Mouse (Mus musculus) limb, embryonic 14.5 days (tissue): ENCODE data around the gene Gm20388. TPM values are rescaled to one million over a fixed set of nuclear protein-coding genes. Genes with fewer than 3 reads are reported as not detected.

Source experiments
- ATAC-seq: fragments of 200-750 bp; cut with Nextera tagmentation; 2 replicates; pipeline ENCODE4 v1.8.0; 2017; ENCODE audit warnings: low read depth, moderate number of reproducible peaks, moderate TSS enrichment; ENCODE audit not compliant: low FRiP score
- DNase-seq: peaks from one replicate; pipeline ENCODE4 v3.0.0-alpha.2; 2015; ENCODE audit warnings: low spot score
- H3K27ac ChIP-seq: fragments of 300-500 bp; sonication (generic); replicated peaks from 2 replicates; pipeline ENCODE4 v1.5.1; 2014; ENCODE audit warnings: low read depth, mild to moderate bottlenecking, low read length, moderate library complexity, mixed read lengths
- H3K27me3 ChIP-seq: fragments of 300-500 bp; sonication (generic); 2 replicates; pipeline ENCODE4 v1.6.1; 2014; ENCODE audit warnings: low read length, mixed read lengths; ENCODE audit not compliant: control insufficient read depth, insufficient read depth
- H3K36me3 ChIP-seq: fragments of 300-500 bp; sonication (generic); 2 replicates; pipeline ENCODE4 v1.6.1; 2014; ENCODE audit warnings: mild to moderate bottlenecking, low read length, moderate library complexity, mixed read lengths; ENCODE audit not compliant: control insufficient read depth, insufficient read depth
- H3K4me1 ChIP-seq: fragments of 300-500 bp; sonication (generic); 2 replicates; pipeline ENCODE4 v1.6.1; 2014; ENCODE audit warnings: antibody characterized with exemption, low read length, mixed read lengths; ENCODE audit not compliant: control insufficient read depth, insufficient read depth
- H3K4me2 ChIP-seq: fragments of 300-500 bp; sonication (generic); replicated peaks from 2 replicates; pipeline ENCODE4 v1.6.1; 2014; ENCODE audit warnings: low read depth, mild to moderate bottlenecking, low read length, moderate library complexity; ENCODE audit not compliant: severe bottlenecking
- H3K4me3 ChIP-seq: fragments of 300-500 bp; sonication (generic); replicated peaks from 2 replicates; pipeline ENCODE4 v1.5.1; 2014; ENCODE audit warnings: low read length
- H3K9ac ChIP-seq: fragments of 300-500 bp; sonication (generic); 2 replicates; pipeline ENCODE4 v1.6.1; 2014; ENCODE audit warnings: mild to moderate bottlenecking, low read depth, low read length, moderate library complexity; ENCODE audit not compliant: severe bottlenecking
- H3K9me3 ChIP-seq: fragments of 300-500 bp; sonication (generic); 2 replicates; pipeline ENCODE4 v1.6.1; 2016; ENCODE audit warnings: low read length; ENCODE audit not compliant: control insufficient read depth
- POLR2A ChIP-seq: fragments of 200-500 bp; IDR thresholded peaks from 2 replicates; pipeline ENCODE4 v1.8.0; 2012; ENCODE audit warnings: inconsistent platforms, mild to moderate bottlenecking, moderate library complexity, borderline replicate concordance; ENCODE audit not compliant: insufficient read depth, insufficient read length; ENCODE audit errors: extremely low read depth
- WGBS: fragments of 180-500 bp; shearing (Covaris S2); extraction: QIAGEN DNeasy Blood & Tissue Kit; methylation state at CpG from one replicate; pipeline ENCODE4 v1.1.7; 2014; 5-methylcytosine and 5-hydroxymethylcytosine counted together
- polyA plus RNA-seq, 2 experiments: library from polyadenylated mRNA; depleted of rRNA in 1 of 2; stranded (reverse) in 1 of 2; unstranded in 1 of 2; fragments of >200 nt; fragmentation: Nextera tagmentation in 1 of 2; extraction: Ambion mirVana in 1 of 2; gene quantifications; 2 replicates each; pipeline versions ENCODE4 v1.2.1 to v1.2.3; 2012 to 2014

Gm20388 gene
- polyA plus RNA-seq, 2 experiments, result 1.9 to 49.9 TPM

GRCm38 (mm10) chr8:122181414-122181813 is 2270.8 kb downstream of the Gm20388 start:
- 36% methylated on average over 9 of the region's 9 CpGs for WGBS
- peak; percentile 27 for DNase-seq
- Histone ChIP-seq H3K4me2 (no peak overlapping the region), H3K27me3 (no peaks in the 10 kb centered on the region), H3K9me3 (no peaks in the 10 kb centered on the region), H3K9ac (no peak overlapping the region), H3K4me3 (no peak overlapping the region), H3K4me1 (peaks cover 4% of the 10 kb centered on the region; the same call in 1 of the 2 replicates), H3K27ac (no peak overlapping the region), H3K36me3 (no peaks in the 10 kb centered on the region)
- TF ChIP-seq POLR2A, result no peak
- no peak for ATAC-seq

DNA sequence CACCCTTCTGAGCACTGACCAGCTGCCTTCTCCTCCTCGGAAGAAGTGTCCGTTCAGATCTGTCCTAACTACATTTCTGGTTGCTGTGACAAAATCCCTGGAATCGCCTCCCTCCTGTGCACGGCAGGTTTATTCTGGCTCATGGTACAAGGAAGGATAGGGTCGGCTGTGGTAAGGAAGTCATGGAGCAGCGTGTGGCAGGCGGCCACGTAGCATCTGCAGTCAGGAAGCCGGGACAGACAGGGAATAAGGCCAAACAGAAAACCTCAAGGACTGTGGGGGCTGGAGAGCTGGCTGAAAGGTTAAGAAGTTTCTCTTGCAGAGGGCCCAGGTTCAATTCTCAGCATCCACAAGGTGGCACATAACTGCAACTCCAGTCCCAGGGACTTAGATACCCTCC is 2271.3 kb downstream of the Gm20388 start:
- Histone ChIP-seq H3K4me3 (no peak overlapping the region), H3K36me3 (no peaks in the 10 kb centered on the region), H3K27me3 (no peaks in the 10 kb centered on the region), H3K4me1 (peaks cover 4% of the 10 kb centered on the region; the same call in 1 of the 2 replicates), H3K4me2 (no peak overlapping the region), H3K9me3 (no peaks in the 10 kb centered on the region), H3K27ac (no peak overlapping the region), H3K9ac (no peak overlapping the region)
- 55% methylated on average over 9 of the region's 9 CpGs for WGBS
- DNase-seq, result peak; percentile 31
- ATAC-seq, result no peak
- no peak for TF ChIP-seq POLR2A

- Histone ChIP-seq H3K9me3 (no peaks in the 10 kb centered on the region), H3K4me1 (peaks cover 17% of the 10 kb centered on the region), H3K9ac (no peak overlapping the region), H3K4me3 (no peak overlapping the region), H3K36me3 (no peaks in the 10 kb centered on the region), H3K27me3 (no peaks in the 10 kb centered on the region), H3K27ac (no peak overlapping the region), H3K4me2 (no peak overlapping the region)
- TF ChIP-seq POLR2A, result no peak
- WGBS, result 85% methylated on average over 19 of the region's 19 CpGs
- ATAC-seq, result no peak
- no peak for DNase-seq
These were observed 2275.8 kb downstream of the Gm20388 start for GRCm38 (mm10) chr8:122186363-122186974.

GRCm38 (mm10) chr8:122187271-122187670 is 2276.6 kb downstream of the Gm20388 start:
- no peak for TF ChIP-seq POLR2A
- no peak for ATAC-seq
- H3K4me1 ChIP-seq, result peaks cover 22% of the 10 kb centered on the region
- no peak overlapping the region for H3K4me3 ChIP-seq
- H3K27me3 ChIP-seq, result no peaks in the 10 kb centered on the region
- H3K9ac ChIP-seq, result no peak overlapping the region
- WGBS, result 73% methylated on average over 4 of the region's 4 CpGs
- no peak overlapping the region for H3K4me2 ChIP-seq
- H3K36me3 ChIP-seq, result no peaks in the 10 kb centered on the region
- H3K9me3 ChIP-seq, result no peaks in the 10 kb centered on the region
- H3K27ac ChIP-seq, result no peak overlapping the region
- DNase-seq, result no peak

GRCm38 (mm10) chr8:122190349-122191053 is 2279.9 kb downstream of the Gm20388 start:
- no peak overlapping the region; the same call in 1 of the 2 replicates for H3K9ac ChIP-seq
- H3K36me3 ChIP-seq, result no peaks in the 10 kb centered on the region
- H3K4me3 ChIP-seq, result no peak overlapping the region
- peak; percentile 71 for ATAC-seq
- no peak for TF ChIP-seq POLR2A
- H3K4me1 ChIP-seq, result peaks cover 45% of the 10 kb centered on the region
- no peaks in the 10 kb centered on the region for H3K9me3 ChIP-seq
- 13% methylated on average over 16 of the region's 16 CpGs for WGBS
- peak overlapping the region; percentile 55 for H3K27ac ChIP-seq
- DNase-seq, result peak; percentile 83
- H3K4me2 ChIP-seq, result 0 out of 2 replicates have a peak overlapping the region, but pooled peaks have one; percentile 9
- no peaks in the 10 kb centered on the region for H3K27me3 ChIP-seq
